10 mouse cellular contexts compared by ENCODE assay signal in the genomic region with DNA sequence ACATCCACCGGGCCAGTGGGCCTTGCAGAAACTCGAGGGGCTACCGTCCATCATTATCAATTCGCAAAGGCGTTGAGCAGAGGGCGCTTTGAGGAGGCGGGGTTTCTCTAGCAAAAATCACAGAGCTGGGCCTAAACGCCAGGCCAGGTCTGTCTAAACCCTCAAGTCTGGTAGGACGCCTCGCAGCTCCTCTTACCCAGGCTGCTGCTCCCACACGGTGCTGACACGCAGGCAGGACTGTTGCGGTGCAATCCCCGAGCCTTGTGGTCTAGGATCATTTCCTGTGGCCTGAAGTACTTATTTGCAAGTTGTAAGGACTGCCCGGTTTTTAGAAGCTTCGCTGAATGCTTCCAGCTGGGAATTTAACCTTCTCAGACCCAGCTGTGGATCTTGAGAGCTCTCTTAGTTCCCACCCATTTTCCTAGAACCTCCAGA. TPM values are rescaled to one million over a fixed set of nuclear protein-coding genes. Genes with fewer than 3 reads are reported as not detected.
DNase-seq lines count a peak whose midpoint lies in the region; ATAC-seq and TF ChIP-seq lines count a peak whose summit lies in the region.
"Had no signal": no experiment of that assay in that cellular context is flagged by ENCODE, and none has a peak within 500 bp of the region (broad histone marks: within the 10 kb centered on the region; RNA-seq: fewer than 3 reads in every experiment).

No protein-coding gene starts in this region.

- no peak for TF ChIP-seq CTCF in stomach, postnatal 0 days (IDR thresholded peaks at IDR 0.05; ENCODE audit: low read depth)

- no peak overlapping the region for H3K27ac ChIP-seq in hindbrain, embryonic 11.5 days (ENCODE audit: low read depth, low read length)
- no peak overlapping the region for H3K27ac ChIP-seq in hindbrain, embryonic 13.5 days
- no peak overlapping the region for H3K27ac ChIP-seq in neural tube, embryonic 15.5 days (replicated peaks)
- H3K27ac ChIP-seq in intestine, embryonic 16.5 days (ENCODE audit: low read length) = peak overlapping the region; percentile 74
- 0 out of 2 replicates have a peak overlapping the region, but pooled peaks have one; percentile 58 for H3K27ac ChIP-seq in stomach, postnatal 0 days (replicated peaks)
- H3K27ac ChIP-seq: liver, embryonic 13.5 days had no signal

- no peak overlapping the region for H3K9ac ChIP-seq in hindbrain, embryonic 11.5 days (ENCODE audit: low read depth, low read length)
- H3K9ac ChIP-seq in hindbrain, embryonic 13.5 days = no peak overlapping the region
- no peak overlapping the region for H3K9ac ChIP-seq in neural tube, embryonic 15.5 days (replicated peaks)
- peak overlapping the region; percentile 29; the same call in 1 of the 2 replicates for H3K9ac ChIP-seq in intestine, embryonic 16.5 days (ENCODE audit: low read depth, low read length)
- no peak overlapping the region for H3K9ac ChIP-seq in stomach, postnatal 0 days (ENCODE audit: low read length)
- H3K9ac ChIP-seq: liver, embryonic 13.5 days had no signal

- 0 out of 2 replicates have a peak, but pooled peaks have one; percentile 30 for ATAC-seq in hindbrain, embryonic 11.5 days (ENCODE audit: low FRiP score)
- no peak for ATAC-seq in hindbrain, embryonic 13.5 days (ENCODE audit: low FRiP score)
- ATAC-seq in neural tube, embryonic 15.5 days (ENCODE audit: low FRiP score) = no peak
- peak; percentile 47 for ATAC-seq in intestine, embryonic 16.5 days
- no peak for ATAC-seq in stomach, postnatal 0 days (ENCODE audit: low FRiP score, low TSS enrichment)

- H3K4me1 ChIP-seq in hindbrain, embryonic 11.5 days (replicated peaks; ENCODE audit: control insufficient read depth, insufficient read depth, low read length) = peaks cover 4% of the 10 kb centered on the region; the same call in 1 of the 2 replicates
- H3K4me1 ChIP-seq in hindbrain, embryonic 13.5 days (replicated peaks) = peaks cover 6% of the 10 kb centered on the region; the same call in 1 of the 2 replicates
- peaks cover 5% of the 10 kb centered on the region; the same call in 1 of the 2 replicates for H3K4me1 ChIP-seq in neural tube, embryonic 15.5 days
- no peaks in the 10 kb centered on the region for H3K4me1 ChIP-seq in intestine, embryonic 16.5 days (ENCODE audit: control insufficient read depth, insufficient read depth, low read length)
- no peaks in the 10 kb centered on the region for H3K4me1 ChIP-seq in stomach, postnatal 0 days (replicated peaks; ENCODE audit: control insufficient read depth, insufficient read depth)
- H3K4me1 ChIP-seq: liver, embryonic 13.5 days had no signal

- intact Hi-C loops in left cerebral cortex, postnatal 36 days (cut with DNase I) = no loop called here

- peaks cover 2% of the 10 kb centered on the region; the same call in 1 of the 2 replicates for H3K27me3 ChIP-seq in hindbrain, embryonic 11.5 days (ENCODE audit: control insufficient read depth, insufficient read depth, low read length)
- peaks cover 47% of the 10 kb centered on the region; the same call in 1 of the 2 replicates for H3K27me3 ChIP-seq in hindbrain, embryonic 13.5 days
- peaks cover 18% of the 10 kb centered on the region; the same call in 1 of the 2 replicates for H3K27me3 ChIP-seq in neural tube, embryonic 15.5 days (replicated peaks)
- peaks cover 17% of the 10 kb centered on the region for H3K27me3 ChIP-seq in intestine, embryonic 16.5 days (replicated peaks; ENCODE audit: control insufficient read depth, insufficient read depth, low read length)
- H3K27me3 ChIP-seq in stomach, postnatal 0 days (ENCODE audit: control insufficient read depth, insufficient read depth, low read length) = no peaks in the 10 kb centered on the region; the same call in 1 of the 2 replicates

- WGBS in hindbrain, embryonic 11.5 days = 24% methylated on average over 16 of the region's 16 CpGs
- WGBS in hindbrain, embryonic 13.5 days = 32% methylated on average over 16 of the region's 16 CpGs
- WGBS in neural tube, embryonic 15.5 days = 39% methylated on average over 16 of the region's 16 CpGs
- 47% methylated on average over 16 of the region's 16 CpGs for WGBS in intestine, embryonic 16.5 days
- 52% methylated on average over 16 of the region's 16 CpGs for WGBS in stomach, postnatal 0 days

- no peak overlapping the region for H3K4me2 ChIP-seq in hindbrain, embryonic 11.5 days (replicated peaks; ENCODE audit: low read depth, low read length)
- no peak overlapping the region for H3K4me2 ChIP-seq in hindbrain, embryonic 13.5 days
- no peak overlapping the region for H3K4me2 ChIP-seq in neural tube, embryonic 15.5 days
- H3K4me2 ChIP-seq in intestine, embryonic 16.5 days (ENCODE audit: low read depth, low read length) = peak overlapping the region; percentile 43; the same call in 1 of the 2 replicates
- no peak overlapping the region for H3K4me2 ChIP-seq in stomach, postnatal 0 days (replicated peaks; ENCODE audit: low read depth)
- H3K4me2 ChIP-seq: liver, embryonic 13.5 days had no signal

- TF ChIP-seq EP300 in stomach, postnatal 0 days (optimal IDR thresholded peaks at IDR 0.05) = no peak

- peak; percentile 32 for DNase-seq in hindbrain, embryonic 11.5 days (ENCODE audit: low spot score)
- DNase-seq in neural tube, embryonic 10.5 days (ENCODE audit: extremely low spot score, low spot score) = peak; percentile 34
- DNase-seq in stomach, postnatal 0 days (ENCODE audit: low spot score) = no peak
- DNase-seq in left cerebral cortex, postnatal 36 days (ENCODE audit: low spot score in 2 of 2) = no peak
- DNase-seq in cerebellum, adult 8-10 months = no peak
- DNase-seq: liver, embryonic 13.5 days; thymus, adult 2 months had no signal

- no peaks in the 10 kb centered on the region for H3K36me3 ChIP-seq in hindbrain, embryonic 11.5 days (ENCODE audit: control insufficient read depth, insufficient read depth, low read length)
- no peaks in the 10 kb centered on the region for H3K36me3 ChIP-seq in hindbrain, embryonic 13.5 days
- no peaks in the 10 kb centered on the region for H3K36me3 ChIP-seq in neural tube, embryonic 15.5 days
- H3K36me3 ChIP-seq in intestine, embryonic 16.5 days (ENCODE audit: control insufficient read depth, insufficient read depth, low read length) = no peaks in the 10 kb centered on the region
- no peaks in the 10 kb centered on the region for H3K36me3 ChIP-seq in stomach, postnatal 0 days (ENCODE audit: control insufficient read depth, insufficient read depth, low read length)
- H3K36me3 ChIP-seq: liver, embryonic 13.5 days had no signal

- H3K4me3 ChIP-seq in hindbrain, embryonic 11.5 days (ENCODE audit: low read depth, low read length) = no peak overlapping the region
- no peak overlapping the region for H3K4me3 ChIP-seq in hindbrain, embryonic 13.5 days
- H3K4me3 ChIP-seq in neural tube, embryonic 15.5 days (replicated peaks) = no peak overlapping the region
- H3K4me3 ChIP-seq in intestine, embryonic 16.5 days (ENCODE audit: low read length) = no peak overlapping the region
- no peak overlapping the region for H3K4me3 ChIP-seq in stomach, postnatal 0 days (ENCODE audit: low read depth, low read length)
- H3K4me3 ChIP-seq: liver, embryonic 13.5 days had no signal

- no peaks in the 10 kb centered on the region for H3K9me3 ChIP-seq in hindbrain, embryonic 11.5 days (ENCODE audit: control insufficient read depth, low read length)
- H3K9me3 ChIP-seq in hindbrain, embryonic 13.5 days = no peaks in the 10 kb centered on the region
- H3K9me3 ChIP-seq in neural tube, embryonic 15.5 days (replicated peaks) = no peaks in the 10 kb centered on the region
- H3K9me3 ChIP-seq in intestine, embryonic 16.5 days (ENCODE audit: control insufficient read depth, low read length) = no peaks in the 10 kb centered on the region
- no peaks in the 10 kb centered on the region for H3K9me3 ChIP-seq in stomach, postnatal 0 days (ENCODE audit: control insufficient read depth, low read length)
- H3K9me3 ChIP-seq: liver, embryonic 13.5 days had no signal

RNA-seq across cellular contexts. Expression of a gene that starts 27.5 kb away (rescaled TPM):
- polyA plus RNA-seq in hindbrain, embryonic 11.5 days (2014; fragmentation: Nextera tagmentation; extraction: Ambion mirVana) = 194 and 218 TPM in 2 replicates
- polyA plus RNA-seq in hindbrain, embryonic 13.5 days (2015; fragmentation: Nextera tagmentation; extraction: Ambion mirVana) = 327 and 330 TPM in 2 replicates
- 313 and 347 TPM in 2 replicates for polyA plus RNA-seq in neural tube, embryonic 15.5 days (2015; fragmentation: Nextera tagmentation; extraction: Ambion mirVana)
- polyA plus RNA-seq in intestine, embryonic 16.5 days (2015; fragmentation: Nextera tagmentation; extraction: Ambion mirVana) = 146 and 162 TPM in 2 replicates
- polyA plus RNA-seq in stomach, postnatal 0 days (2015; fragmentation: Nextera tagmentation; extraction: Ambion mirVana) = 62.8 and 64.5 TPM in 2 replicates
- 100 to 1,000 TPM; 203 TPM for total RNA-seq in left cerebral cortex, postnatal 36 days (2021)

Comparison
In these comparisons a context has a peak if more than half of its experiments do, and no peak if none do; other contexts are left out.
1. ATAC-seq: peak in hindbrain, embryonic 11.5 days (single experiment) and intestine, embryonic 16.5 days (single experiment); none in hindbrain, embryonic 13.5 days (single experiment), neural tube, embryonic 15.5 days (single experiment) and stomach, postnatal 0 days (single experiment).
2. DNase-seq: peak in hindbrain, embryonic 11.5 days (single experiment) and neural tube, embryonic 10.5 days (single experiment); none in stomach, postnatal 0 days (single experiment), left cerebral cortex, postnatal 36 days (0 of 2) and cerebellum, adult 8-10 months (single experiment).
3. H3K27ac ChIP-seq: peak in intestine, embryonic 16.5 days (single experiment) and stomach, postnatal 0 days (single experiment); none in hindbrain, embryonic 11.5 days (single experiment), hindbrain, embryonic 13.5 days (single experiment) and neural tube, embryonic 15.5 days (single experiment).